Mouse (Mus musculus) liver, embryonic 15.5 days (tissue): ENCODE data around the gene Ttll10. TPM values are rescaled to one million over a fixed set of nuclear protein-coding genes. Genes with fewer than 3 reads are reported as not detected.

ENCODE experiments used
- ATAC-seq: fragments of 200-750 bp; cut with Nextera tagmentation; 2 replicates; pipeline ENCODE4 v1.8.0; 2017; ENCODE audit warnings: moderate number of reproducible peaks, mild to moderate bottlenecking, moderate library complexity; ENCODE audit not compliant: insufficient read depth
- H3K27ac ChIP-seq: fragments of 300-500 bp; sonication (generic); replicated peaks from 2 replicates; pipeline ENCODE4 v1.5.1; 2015; ENCODE audit warnings: mild to moderate bottlenecking, inconsistent platforms
- H3K27me3 ChIP-seq: fragments of 300-500 bp; sonication (generic); 2 replicates; pipeline ENCODE4 v1.6.1; 2015; ENCODE audit warnings: mild to moderate bottlenecking, inconsistent platforms
- H3K36me3 ChIP-seq: fragments of 300-500 bp; sonication (generic); replicated peaks from 2 replicates; pipeline ENCODE4 v1.6.1; 2015; ENCODE audit warnings: moderate library complexity, mild to moderate bottlenecking, inconsistent platforms
- H3K4me1 ChIP-seq: fragments of 300-500 bp; sonication (generic); replicated peaks from 2 replicates; pipeline ENCODE4 v1.6.1; 2015; ENCODE audit warnings: inconsistent platforms
- H3K4me2 ChIP-seq: fragments of 300-500 bp; sonication (generic); 2 replicates; pipeline ENCODE4 v1.6.1; 2015; ENCODE audit warnings: moderate library complexity, mild to moderate bottlenecking, inconsistent platforms
- H3K4me3 ChIP-seq: fragments of 300-500 bp; sonication (generic); replicated peaks from 2 replicates; pipeline ENCODE4 v1.5.1; 2015; ENCODE audit warnings: mild to moderate bottlenecking, inconsistent platforms
- H3K9ac ChIP-seq: fragments of 300-500 bp; sonication (generic); 2 replicates; pipeline ENCODE4 v1.6.1; 2015; ENCODE audit warnings: moderate library complexity, mild to moderate bottlenecking, inconsistent platforms
- H3K9me3 ChIP-seq: fragments of 300-500 bp; sonication (generic); replicated peaks from 2 replicates; pipeline ENCODE4 v1.6.1; 2016; ENCODE audit warnings: inconsistent platforms
- WGBS: fragments of 180-500 bp; shearing (Covaris S2); methylation state at CpG from one replicate; pipeline ENCODE4 v1.1.7; 2015; ENCODE audit warnings: mixed read lengths; ENCODE audit not compliant: insufficient replicate concordance; 5-methylcytosine and 5-hydroxymethylcytosine counted together
- polyA plus RNA-seq: library from polyadenylated mRNA; unstranded; fragments of >200 nt; fragmentation: Nextera tagmentation; extraction: Ambion mirVana; gene quantifications from 2 replicates; pipeline ENCODE4 v1.2.1, GENCODE M21; 2015

Gene Ttll10
- polyA plus RNA-seq = 0.22 and 0.58 TPM in 2 replicates

GRCm38 (mm10) chr4:156059261-156059660 lies at the start of gene Ttll10:
TSS of gene Ttll10 (minus strand) at chr4:156059414.
- H3K9me3 ChIP-seq = no peaks in the 10 kb centered on the region
- H3K4me1 ChIP-seq = peaks cover 5% of the 10 kb centered on the region; the same call in 1 of the 2 replicates
- 38% methylated on average over 5 of the region's 5 CpGs for WGBS
- H3K27ac ChIP-seq = no peak within 1 kb of the TSS
- H3K27me3 ChIP-seq = no peaks in the 10 kb centered on the region
- no peaks in the 10 kb centered on the region for H3K36me3 ChIP-seq
- no peak within 1 kb of the TSS for H3K4me2 ChIP-seq
- ATAC-seq = no peak
- H3K4me3 ChIP-seq = no peak within 1 kb of the TSS
- H3K9ac ChIP-seq = no peak within 1 kb of the TSS

- 49% methylated on average over 4 of the region's 4 CpGs for WGBS
- Histone ChIP-seq H3K4me1 (0 out of 2 replicates have a peak, but pooled peaks cover 3% of the 10 kb centered on the region), H3K9me3 (no peaks in the 10 kb centered on the region), H3K9ac (no peak overlapping the region), H3K4me3 (no peak overlapping the region), H3K36me3 (no peaks in the 10 kb centered on the region), H3K4me2 (no peak overlapping the region), H3K27me3 (no peaks in the 10 kb centered on the region), H3K27ac (no peak overlapping the region)
- no peak for ATAC-seq
These were observed 44.1 kb upstream of the Ttll10 start for GRCm38 (mm10) chr4:156103342-156103741.

GRCm38 (mm10) chr4:156101481-156101903 lies 42.3 kb upstream of the Ttll10 start:
- Histone ChIP-seq H3K4me1 (0 out of 2 replicates have a peak, but pooled peaks cover 3% of the 10 kb centered on the region), H3K4me3 (no peak overlapping the region), H3K9me3 (no peaks in the 10 kb centered on the region), H3K4me2 (no peak overlapping the region), H3K27ac (no peak overlapping the region), H3K27me3 (no peaks in the 10 kb centered on the region), H3K36me3 (no peaks in the 10 kb centered on the region), H3K9ac (no peak overlapping the region)
- 30% methylated on average over 3 of the region's 3 CpGs for WGBS
- no peak for ATAC-seq

DNA sequence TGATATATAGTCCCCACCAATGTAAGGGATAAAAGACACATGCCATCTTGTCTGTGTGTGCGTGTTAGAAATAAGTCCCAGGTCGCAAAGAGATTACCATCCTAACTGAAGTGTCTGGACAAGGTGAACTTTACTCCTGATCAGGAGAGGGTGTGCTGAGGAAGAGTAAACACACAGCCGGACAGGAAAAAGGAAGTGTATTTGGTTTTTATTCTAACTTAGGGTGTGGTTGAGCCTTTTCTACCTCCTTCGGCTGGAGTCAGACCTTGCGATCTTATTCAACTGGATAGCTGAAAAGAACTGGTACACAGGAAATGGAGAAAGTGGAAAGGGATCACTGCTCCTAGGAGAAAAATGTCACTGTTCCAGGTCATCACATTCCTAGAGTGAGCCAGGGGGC lies 41.3 kb upstream of the Ttll10 start:
- 56% methylated on average over 5 of the region's 5 CpGs for WGBS
- peak; percentile 26 for ATAC-seq
- no peaks in the 10 kb centered on the region for H3K36me3 ChIP-seq
- no peaks in the 10 kb centered on the region for H3K27me3 ChIP-seq
- H3K4me1 ChIP-seq = 0 out of 2 replicates have a peak, but pooled peaks cover 3% of the 10 kb centered on the region
- no peak overlapping the region for H3K9ac ChIP-seq
- H3K9me3 ChIP-seq = no peaks in the 10 kb centered on the region
- no peak overlapping the region for H3K4me3 ChIP-seq
- no peak overlapping the region for H3K27ac ChIP-seq
- H3K4me2 ChIP-seq = no peak overlapping the region

GRCm38 (mm10) chr4:156099427-156099826 lies 40.2 kb upstream of the Ttll10 start:
- H3K27ac ChIP-seq = no peak overlapping the region
- 66% methylated on average over 6 of the region's 6 CpGs for WGBS
- no peak overlapping the region for H3K9ac ChIP-seq
- H3K4me3 ChIP-seq = no peak overlapping the region
- 0 out of 2 replicates have a peak, but pooled peaks cover 3% of the 10 kb centered on the region for H3K4me1 ChIP-seq
- no peaks in the 10 kb centered on the region for H3K36me3 ChIP-seq
- H3K4me2 ChIP-seq = no peak overlapping the region
- ATAC-seq = no peak
- no peaks in the 10 kb centered on the region for H3K27me3 ChIP-seq
- no peaks in the 10 kb centered on the region for H3K9me3 ChIP-seq

- Histone ChIP-seq H3K27me3 (no peaks in the 10 kb centered on the region), H3K9me3 (no peaks in the 10 kb centered on the region), H3K27ac (no peak overlapping the region), H3K4me2 (no peak overlapping the region), H3K4me3 (no peak overlapping the region), H3K36me3 (no peaks in the 10 kb centered on the region), H3K9ac (no peak overlapping the region), H3K4me1 (peaks cover 7% of the 10 kb centered on the region; the same call in 1 of the 2 replicates)
- ATAC-seq = no peak
- 58% methylated on average over 9 of the region's 9 CpGs for WGBS
These were observed 38.7 kb upstream of the Ttll10 start for GRCm38 (mm10) chr4:156097770-156098366.

GRCm38 (mm10) chr4:156096191-156096590 lies 37.0 kb upstream of the Ttll10 start:
- Histone ChIP-seq H3K36me3 (no peaks in the 10 kb centered on the region), H3K27me3 (no peaks in the 10 kb centered on the region), H3K27ac (no peak overlapping the region), H3K9me3 (no peaks in the 10 kb centered on the region), H3K4me2 (no peak overlapping the region), H3K4me3 (no peak overlapping the region), H3K9ac (no peak overlapping the region), H3K4me1 (peaks cover 24% of the 10 kb centered on the region)
- 54% methylated on average over 1 of the region's 1 CpGs for WGBS
- ATAC-seq = no peak

GRCm38 (mm10) chr4:156093758-156094157 lies 34.5 kb upstream of the Ttll10 start:
- H3K9me3 ChIP-seq = no peaks in the 10 kb centered on the region
- ATAC-seq = peak; percentile 52
- no peak overlapping the region for H3K9ac ChIP-seq
- H3K4me2 ChIP-seq = no peak overlapping the region
- H3K36me3 ChIP-seq = no peaks in the 10 kb centered on the region
- H3K27ac ChIP-seq = peak overlapping the region; percentile 38; the same call in 1 of the 2 replicates
- 56% methylated on average over 5 of the region's 5 CpGs for WGBS
- H3K27me3 ChIP-seq = no peaks in the 10 kb centered on the region
- peaks cover 31% of the 10 kb centered on the region for H3K4me1 ChIP-seq
- no peak overlapping the region for H3K4me3 ChIP-seq

GRCm38 (mm10) chr4:156092765-156093164 lies 33.6 kb upstream of the Ttll10 start:
- ATAC-seq = no peak
- Histone ChIP-seq H3K9ac (no peak overlapping the region), H3K9me3 (no peaks in the 10 kb centered on the region), H3K4me2 (no peak overlapping the region), H3K4me3 (no peak overlapping the region), H3K36me3 (no peaks in the 10 kb centered on the region), H3K27me3 (no peaks in the 10 kb centered on the region), H3K27ac (no peak overlapping the region), H3K4me1 (peaks cover 31% of the 10 kb centered on the region)
- WGBS = 49% methylated on average over 1 of the region's 1 CpGs

GRCm38 (mm10) chr4:156091236-156091635 lies 32.0 kb upstream of the Ttll10 start:
- Histone ChIP-seq H3K27ac (no peak overlapping the region), H3K9ac (no peak overlapping the region; the same call in 1 of the 2 replicates), H3K4me1 (peaks cover 31% of the 10 kb centered on the region), H3K36me3 (no peaks in the 10 kb centered on the region), H3K9me3 (no peaks in the 10 kb centered on the region), H3K4me2 (peak overlapping the region; percentile 41), H3K4me3 (no peak overlapping the region), H3K27me3 (no peaks in the 10 kb centered on the region)
- WGBS = 50% methylated on average over 1 of the region's 1 CpGs
- ATAC-seq = peak; percentile 87

GRCm38 (mm10) chr4:156087398-156088087 lies 28.3 kb upstream of the Ttll10 start:
- Histone ChIP-seq H3K9me3 (no peaks in the 10 kb centered on the region), H3K4me1 (peaks cover 29% of the 10 kb centered on the region), H3K4me3 (no peak overlapping the region), H3K9ac (no peak overlapping the region), H3K4me2 (no peak overlapping the region), H3K27me3 (no peaks in the 10 kb centered on the region), H3K27ac (no peak overlapping the region), H3K36me3 (no peaks in the 10 kb centered on the region)
- ATAC-seq = no peak
- 10% methylated on average over 5 of the region's 5 CpGs for WGBS
